Mouse (Mus musculus): ENCODE results near the gene Bcl2. TPM values are rescaled to one million over a fixed set of nuclear protein-coding genes. Genes with fewer than 3 reads are reported as not detected.

Bcl2 gene
- total and polyA plus RNA-seq, 3 experiments: 30.9 to 87.0 (median 38.8) TPM

GRCm38 (mm10) chr1:106696472-106696871 lies 17.6 kb downstream of the Bcl2 start:
- Histone ChIP-seq H3K27ac (ENCODE audit: control insufficient read depth, low read depth, low read length) (no peak overlapping the region), H3K9ac (ENCODE audit: control insufficient read depth, low read depth, low read length, poor library complexity, severe bottlenecking) (no peak overlapping the region), H3K27me3 (ENCODE audit: control insufficient read depth in 1 of 2, insufficient read depth in 2 of 2, low read length in 2 of 2) (no peaks in the 10 kb centered on the region), H3K9me3 (replicated peaks; ENCODE audit: insufficient read depth, low read length) (no peaks in the 10 kb centered on the region), H3K36me3 (ENCODE audit: control insufficient read depth in 1 of 2, insufficient read depth in 2 of 2, low read length in 2 of 2) (peaks cover 2 to 13% of the 10 kb centered on the region in 2 experiments; a peak in 2 of 4 replicates), H3K4me1 (ENCODE audit: control insufficient read depth in 1 of 2, insufficient read depth in 2 of 2, low read length in 2 of 2) (peaks cover 8 to 9% of the 10 kb centered on the region in 2 experiments; a peak in 3 of 4 replicates), H3K79me2 (ENCODE audit: control insufficient read depth, insufficient read depth, low read length, poor library complexity) (peaks cover 59% of the 10 kb centered on the region), H3K4me3 (ENCODE audit: control insufficient read depth in 1 of 2, insufficient read depth in 1 of 2, low read depth in 2 of 2, low read length in 2 of 2) (no peak overlapping the region)
- DNase-seq (ENCODE audit: low read depth, low spot score): no peak
- TF ChIP-seq POLR2AphosphoS5 (IDR thresholded peaks at IDR 0.05; ENCODE audit: borderline replicate concordance, low read depth, low read length): no peak
- no peak for TF ChIP-seq CHD2 (IDR thresholded peaks at IDR 0.05; ENCODE audit: low read length)
- TF ChIP-seq TBP (IDR thresholded peaks at IDR 0.05; ENCODE audit: low read depth, low read length): no peak
- TF ChIP-seq TAL1 (IDR thresholded peaks at IDR 0.05; ENCODE audit: low read length): no peak
- TF ChIP-seq EP300 (IDR thresholded peaks at IDR 0.05; ENCODE audit: low read depth in 1 of 2, low read length in 2 of 2): no peak
- no peak for TF ChIP-seq MYC (IDR thresholded peaks at IDR 0.05; ENCODE audit: low read depth, low read length)
- no peak for TF ChIP-seq BHLHE40 (IDR thresholded peaks at IDR 0.05; ENCODE audit: borderline replicate concordance, low read depth, low read length)
- no peak for TF ChIP-seq USF1 (IDR thresholded peaks at IDR 0.05; ENCODE audit: low read depth, low read length)
- no peak for TF ChIP-seq GATA1 (IDR thresholded peaks at IDR 0.05; ENCODE audit: low read depth, low read length)
- TF ChIP-seq CTCF (IDR thresholded peaks at IDR 0.05 in 2 of 3, conservative IDR thresholded peaks at IDR 0.05 in 1 of 3; ENCODE audit: control insufficient read depth in 1 of 3, insufficient read depth in 1 of 3, low read depth in 2 of 3, low read length in 3 of 3, poor library complexity in 1 of 3, severe bottlenecking in 1 of 3): no peak
- TF ChIP-seq MEF2A (IDR thresholded peaks at IDR 0.05; ENCODE audit: extremely low read depth, insufficient replicate concordance, low read depth, low read length, poor library complexity, severe bottlenecking): no peak
- TF ChIP-seq MAZ (IDR thresholded peaks at IDR 0.05; ENCODE audit: low read depth, low read length): no peak
- no peak for TF ChIP-seq MYB (IDR thresholded peaks at IDR 0.05; ENCODE audit: low read depth, low read length)
- TF ChIP-seq NRF1 (IDR thresholded peaks at IDR 0.05; ENCODE audit: insufficient read depth, low read depth, low read length, poor library complexity, severe bottlenecking): no peak
- TF ChIP-seq MAFK (IDR thresholded peaks at IDR 0.05; ENCODE audit: borderline replicate concordance, low read depth, low read length): no peak
- no peak for TF ChIP-seq USF2 (IDR thresholded peaks at IDR 0.05; ENCODE audit: borderline replicate concordance in 1 of 2, insufficient read depth in 1 of 2, low read depth in 1 of 2, low read length in 2 of 2)
- no peak for TF ChIP-seq POLR2A (IDR thresholded peaks at IDR 0.05; ENCODE audit: control insufficient read depth in 1 of 2, insufficient read depth in 1 of 2, low read depth in 1 of 2, low read length in 2 of 2, poor library complexity in 1 of 2)

DNA sequence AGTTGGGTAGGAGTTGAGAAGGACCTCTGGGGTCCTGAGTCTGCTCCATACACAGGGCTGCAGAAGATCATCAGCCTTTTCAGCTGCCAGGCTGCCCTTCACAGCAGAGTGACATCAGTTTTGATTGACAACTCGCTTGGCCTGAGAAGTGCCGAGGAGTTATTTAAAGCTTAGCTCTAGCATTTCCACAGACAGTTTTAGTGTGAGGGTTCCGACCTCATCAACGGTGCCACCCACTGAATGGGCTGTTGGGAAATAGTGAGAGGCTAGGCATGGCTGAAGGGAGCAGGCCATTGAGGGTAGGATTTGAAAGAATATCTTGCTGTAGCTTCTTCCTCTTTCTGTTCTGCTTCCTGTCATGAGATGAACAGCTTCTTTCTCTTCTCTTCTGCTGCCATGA lies 18.4 kb downstream of the Bcl2 start:
- Histone ChIP-seq H3K4me1 (ENCODE audit: control insufficient read depth in 1 of 2, insufficient read depth in 2 of 2, low read length in 2 of 2) (peaks cover 8 to 9% of the 10 kb centered on the region in 2 experiments; a peak in 3 of 4 replicates), H3K36me3 (ENCODE audit: control insufficient read depth in 1 of 2, insufficient read depth in 2 of 2, low read length in 2 of 2) (peaks cover 2 to 13% of the 10 kb centered on the region in 2 experiments; a peak in 2 of 4 replicates), H3K79me2 (ENCODE audit: control insufficient read depth, insufficient read depth, low read length, poor library complexity) (peaks cover 57% of the 10 kb centered on the region), H3K27ac (ENCODE audit: control insufficient read depth, low read depth, low read length) (no peak overlapping the region), H3K27me3 (ENCODE audit: control insufficient read depth in 1 of 2, insufficient read depth in 2 of 2, low read length in 2 of 2) (no peaks in the 10 kb centered on the region), H3K4me3 (ENCODE audit: control insufficient read depth in 1 of 2, insufficient read depth in 1 of 2, low read depth in 2 of 2, low read length in 2 of 2) (no peak overlapping the region), H3K9me3 (replicated peaks; ENCODE audit: insufficient read depth, low read length) (no peaks in the 10 kb centered on the region), H3K9ac (ENCODE audit: control insufficient read depth, low read depth, low read length, poor library complexity, severe bottlenecking) (no peak overlapping the region)
- no peak for TF ChIP-seq POLR2A (IDR thresholded peaks at IDR 0.05; ENCODE audit: control insufficient read depth in 1 of 2, insufficient read depth in 1 of 2, low read depth in 1 of 2, low read length in 2 of 2, poor library complexity in 1 of 2)
- TF ChIP-seq MAFK (IDR thresholded peaks at IDR 0.05; ENCODE audit: borderline replicate concordance, low read depth, low read length): no peak
- no peak for TF ChIP-seq GABPA (IDR thresholded peaks at IDR 0.05; ENCODE audit: low read depth, low read length)
- no peak for TF ChIP-seq BHLHE40 (IDR thresholded peaks at IDR 0.05; ENCODE audit: borderline replicate concordance, low read depth, low read length)
- no peak for TF ChIP-seq NRF1 (IDR thresholded peaks at IDR 0.05; ENCODE audit: insufficient read depth, low read depth, low read length, poor library complexity, severe bottlenecking)
- TF ChIP-seq HCFC1 (IDR thresholded peaks at IDR 0.05; ENCODE audit: low read depth, low read length): no peak
- TF ChIP-seq MAZ (IDR thresholded peaks at IDR 0.05; ENCODE audit: low read depth, low read length): no peak
- no peak for TF ChIP-seq CTCF (IDR thresholded peaks at IDR 0.05 in 2 of 3, conservative IDR thresholded peaks at IDR 0.05 in 1 of 3; ENCODE audit: control insufficient read depth in 1 of 3, insufficient read depth in 1 of 3, low read depth in 2 of 3, low read length in 3 of 3, poor library complexity in 1 of 3, severe bottlenecking in 1 of 3)
- TF ChIP-seq JUND (IDR thresholded peaks at IDR 0.05; ENCODE audit: low read depth, low read length): no peak
- TF ChIP-seq ELF1 (IDR thresholded peaks at IDR 0.05; ENCODE audit: low read depth, low read length): no peak
- no peak for TF ChIP-seq CHD2 (IDR thresholded peaks at IDR 0.05; ENCODE audit: low read length)
- peak; percentile 45 for DNase-seq (ENCODE audit: low read depth, low spot score)
